Mouse (Mus musculus) E14TG2a.4 (cell line): ENCODE data around the gene Trabd2b.

Experiments used
- CTCF ChIP-seq: conservative IDR thresholded peaks from 2 replicates; pipeline ENCODE4 v1.5.1; 2014; ENCODE audit warnings: low read length
- NANOG ChIP-seq: IDR thresholded peaks from 2 replicates; pipeline ENCODE4 v1.6.1; 2014; ENCODE audit warnings: borderline replicate concordance, low read length, mixed read lengths
- POU5F1 ChIP-seq: IDR thresholded peaks from 2 replicates; pipeline ENCODE4 v1.6.1; 2014; ENCODE audit warnings: low read length, borderline replicate concordance

GRCm38 (mm10) chr4:114369591-114369990, 36.9 kb upstream of the Trabd2b start:
- TF ChIP-seq CTCF = no peak
- TF ChIP-seq NANOG = no peak
- no peak for TF ChIP-seq POU5F1
